Mouse (Mus musculus): Measurements from ENCODE around the gene Pcyt2.

The Pcyt2 gene

GRCm38 (mm10) chr11:120581490-120582267 is 36.1 kb downstream of the Pcyt2 start, which contains the start of gene Arhgdia:
Arhgdia (minus strand) TSS chr11:120581624.
- peak; percentile 92 for DNase-seq (ENCODE audit: low spot score)

GRCm38 (mm10) chr11:120580871-120581331 is 36.8 kb downstream of the Pcyt2 start:
- no peak for DNase-seq (ENCODE audit: low spot score)

DNA sequence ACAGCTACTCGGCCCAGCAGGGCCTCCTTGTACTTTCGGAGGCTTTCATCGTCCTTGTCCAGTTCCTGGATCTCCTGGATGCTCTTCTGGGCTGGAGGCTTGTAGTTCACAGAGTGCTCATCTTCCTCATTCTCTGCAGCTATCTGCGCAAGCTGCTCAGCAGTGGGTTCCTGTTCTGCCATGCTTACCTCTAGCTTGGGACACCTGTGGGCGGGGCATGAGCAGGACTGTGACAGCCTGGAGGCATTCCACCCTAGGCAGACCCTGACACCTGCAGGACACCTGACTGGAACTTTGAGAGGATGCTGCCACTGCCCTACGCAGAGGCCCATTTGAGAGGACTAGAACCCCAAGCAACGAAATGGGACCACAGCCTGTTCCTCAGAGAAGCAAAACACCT is 37.5 kb downstream of the Pcyt2 start:
- DNase-seq (ENCODE audit: low spot score): no peak

GRCm38 (mm10) chr11:120579316-120580107 is 38.2 kb downstream of the Pcyt2 start:
- peak; percentile 76 for DNase-seq (ENCODE audit: low spot score)

DNA sequence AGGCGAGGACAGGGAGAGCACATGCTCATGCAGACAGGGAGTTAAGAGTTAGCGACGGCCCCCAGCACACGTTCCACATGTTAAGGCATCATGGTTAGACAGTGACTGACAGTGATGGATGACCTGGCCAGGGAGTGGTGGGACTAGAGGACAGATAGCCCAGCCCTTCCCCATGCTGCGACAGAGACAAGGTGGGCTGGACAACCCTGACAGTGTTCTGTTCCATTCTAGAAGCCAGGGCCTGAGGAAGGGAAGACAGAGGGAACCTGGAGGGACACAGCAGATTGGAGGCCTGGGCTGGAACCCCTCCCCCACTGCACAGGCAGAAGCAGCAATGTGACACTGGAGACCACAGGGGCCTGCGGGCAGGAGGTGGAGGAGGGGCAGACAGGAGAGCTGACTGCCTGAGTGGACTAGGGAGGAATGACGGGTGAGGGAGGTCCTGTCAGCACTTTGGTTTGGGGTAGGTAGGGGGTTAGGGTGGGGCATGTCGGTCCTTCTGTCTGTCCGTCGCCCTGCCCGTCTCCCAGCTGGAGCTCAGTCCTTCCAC is 39.0 kb downstream of the Pcyt2 start:
- peak; percentile 20 for DNase-seq (ENCODE audit: low spot score)

- no peak for DNase-seq (ENCODE audit: low spot score)
Measured at GRCm38 (mm10) chr11:120578024-120578693, 39.6 kb downstream of the Pcyt2 start.

GRCm38 (mm10) chr11:120577211-120578023 is 40.3 kb downstream of the Pcyt2 start:
- no peak for DNase-seq (ENCODE audit: low spot score)

GRCm38 (mm10) chr11:120576365-120576981 is 41.3 kb downstream of the Pcyt2 start:
- no peak for DNase-seq (ENCODE audit: low spot score)

- no peak for DNase-seq (ENCODE audit: low spot score)
Measured at GRCm38 (mm10) chr11:120575940-120576339, 41.8 kb downstream of the Pcyt2 start.

DNA sequence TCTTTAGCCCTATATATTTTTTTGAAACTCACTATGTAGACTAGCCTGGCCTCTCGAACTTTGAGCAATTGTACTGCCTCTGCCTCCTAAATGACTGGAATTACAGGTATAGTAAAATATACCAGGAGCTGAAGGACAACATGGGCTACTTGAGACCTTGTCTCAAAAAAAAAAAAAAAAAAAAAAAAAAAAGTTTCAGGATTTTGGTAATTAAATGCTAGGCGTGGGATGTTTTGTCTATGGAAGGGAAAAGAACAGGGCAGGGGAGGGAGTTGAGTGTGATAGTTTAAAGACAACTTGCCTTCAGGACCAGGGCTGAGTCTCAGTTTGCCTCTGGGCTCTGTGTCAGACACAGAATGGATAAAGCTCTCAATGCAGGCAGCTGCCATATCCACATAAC is 42.7 kb downstream of the Pcyt2 start:
- DNase-seq (ENCODE audit: low spot score): no peak

- DNase-seq (ENCODE audit: low spot score): no peak
Measured at GRCm38 (mm10) chr11:120574278-120574600, 43.5 kb downstream of the Pcyt2 start.

DNA sequence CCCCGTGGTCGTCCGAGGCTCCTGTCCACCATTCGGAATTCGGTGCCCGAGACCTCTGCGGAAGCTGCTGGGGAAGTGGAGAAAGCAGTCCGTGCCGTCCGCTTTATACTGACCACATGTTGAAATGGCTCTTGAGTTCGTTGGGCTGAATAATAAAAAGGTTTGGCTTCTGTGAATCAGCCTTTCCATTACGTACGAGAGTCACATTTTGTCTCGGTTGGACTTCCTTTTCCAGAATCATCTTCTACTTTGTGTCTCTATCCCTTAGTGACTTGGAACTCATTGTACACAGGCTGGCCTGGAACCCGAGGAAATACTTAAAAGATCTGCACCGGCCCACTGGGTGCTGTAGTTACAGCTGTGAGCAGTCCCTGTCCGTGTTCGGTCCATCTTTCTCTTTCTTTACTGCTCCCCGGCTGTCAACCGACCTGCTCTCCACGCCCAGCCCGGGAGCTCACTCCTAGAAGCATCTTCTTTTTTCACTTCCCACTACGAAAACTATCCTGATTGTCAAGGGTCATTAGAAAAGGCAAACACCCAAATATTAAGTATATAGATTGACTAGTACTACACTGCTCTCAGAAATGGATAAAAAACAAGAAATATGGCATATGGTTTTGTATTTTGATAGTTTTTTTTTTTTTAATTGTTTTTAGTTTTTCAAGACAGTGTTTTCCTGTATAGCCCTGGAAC is 44.0 kb downstream of the Pcyt2 start:
- DNase-seq (ENCODE audit: low spot score): no peak

DNA sequence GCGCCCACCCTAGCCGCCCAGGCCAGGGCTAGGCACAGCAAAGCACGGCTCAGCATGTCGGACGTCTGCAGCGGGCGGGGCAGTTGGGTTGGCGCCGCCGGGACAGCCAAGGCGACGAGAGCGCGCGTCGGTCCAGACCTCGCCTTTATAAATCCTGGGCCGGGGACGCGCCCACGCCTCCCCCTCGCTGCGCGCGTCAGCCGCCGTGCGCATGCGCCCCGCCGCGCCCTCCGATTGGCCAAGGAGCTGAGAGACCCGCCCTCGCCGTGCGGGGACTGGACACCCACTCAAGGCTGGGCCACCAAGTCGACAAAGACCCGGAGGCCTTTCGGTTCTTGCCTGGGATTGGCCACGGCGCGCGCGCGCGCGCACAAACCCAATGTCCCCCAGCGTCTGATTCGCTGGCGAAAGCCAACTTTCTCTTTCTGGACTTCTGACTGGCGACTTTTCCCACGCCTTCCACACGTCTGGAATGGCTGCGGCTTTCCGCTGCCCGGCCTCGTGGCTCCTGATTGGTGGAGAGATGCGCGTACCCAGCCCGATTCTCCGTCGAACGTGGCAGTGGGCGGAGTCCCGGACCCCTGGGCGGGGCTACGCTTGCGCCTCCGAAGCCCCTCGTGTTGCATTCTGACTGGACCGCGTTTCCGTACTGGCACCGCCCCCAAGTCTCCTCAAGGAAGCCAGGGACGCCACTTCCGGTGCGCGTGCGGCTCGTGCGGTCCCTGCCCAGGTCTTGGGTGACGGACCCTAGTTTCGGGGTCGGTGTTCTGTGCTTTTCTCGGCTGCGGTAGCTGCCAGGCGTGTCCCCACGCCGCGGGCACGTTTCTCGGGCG is 44.8 kb downstream of the Pcyt2 start, which contains the start of gene P4hb:
Gene P4hb (minus strand): TSS at position 502 of the 833 bp plus-strand sequence.
- DNase-seq (ENCODE audit: low spot score): peak; percentile 100

DNA sequence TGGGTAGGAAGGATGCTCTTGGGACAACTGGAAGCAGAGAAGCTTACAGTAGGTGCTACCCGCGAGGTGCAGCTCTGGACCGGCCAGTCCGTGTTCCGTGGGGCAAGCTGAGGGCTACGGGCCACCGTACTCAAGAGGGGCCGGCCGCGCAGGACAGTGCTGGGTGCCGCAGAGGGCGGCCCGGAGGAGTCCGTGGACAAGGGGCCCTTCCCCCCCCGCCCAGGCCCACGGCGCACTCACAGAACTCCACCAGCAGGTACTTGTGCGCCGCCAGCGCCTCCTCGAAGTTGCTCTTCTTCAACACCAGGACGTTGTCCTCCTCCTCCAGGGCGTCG is 45.4 kb downstream of the Pcyt2 start:
- no peak for DNase-seq (ENCODE audit: low spot score)

GRCm38 (mm10) chr11:120571754-120572416 is 45.9 kb downstream of the Pcyt2 start:
- no peak for DNase-seq (ENCODE audit: low spot score)

DNA sequence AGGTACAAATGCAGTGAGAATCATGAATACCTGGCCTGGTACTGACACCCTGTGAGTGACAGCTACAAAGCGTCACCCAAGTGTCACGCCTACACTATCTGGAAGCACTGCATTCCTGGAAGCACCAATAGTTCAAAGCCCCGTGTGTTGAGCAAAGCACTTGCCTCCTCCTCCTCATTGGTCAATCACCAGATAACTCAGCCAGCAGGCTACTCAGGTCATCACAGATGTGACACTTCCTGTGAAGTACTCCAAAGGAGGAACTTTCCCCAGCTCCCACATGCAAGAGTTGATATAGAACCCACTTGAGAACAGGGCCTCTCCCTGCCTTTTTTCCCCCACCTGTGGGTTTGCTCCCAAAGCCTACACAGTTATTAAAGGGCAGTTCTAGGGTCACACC is 46.6 kb downstream of the Pcyt2 start:
- no peak for DNase-seq (ENCODE audit: low spot score)

DNA sequence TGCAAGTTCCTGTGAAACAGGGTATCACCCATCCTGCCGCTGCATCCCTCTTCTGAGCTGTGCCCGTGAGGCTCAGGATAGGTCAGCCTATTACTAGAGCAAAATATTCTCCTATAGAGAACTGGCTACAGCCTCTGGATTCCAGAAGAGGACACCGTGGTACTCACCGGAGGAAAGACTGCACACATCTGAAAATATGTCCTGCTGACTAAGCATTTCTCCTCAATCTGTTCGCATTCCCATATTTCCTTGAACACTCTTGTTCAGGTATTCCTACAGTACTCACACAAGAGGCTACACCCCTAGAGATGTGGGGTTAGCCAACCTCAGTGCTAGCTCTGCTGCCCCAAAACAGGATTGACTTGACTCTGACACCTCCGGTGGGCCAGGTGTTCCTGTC is 49.4 kb downstream of the Pcyt2 start:
- no peak for DNase-seq (ENCODE audit: low spot score)

DNA sequence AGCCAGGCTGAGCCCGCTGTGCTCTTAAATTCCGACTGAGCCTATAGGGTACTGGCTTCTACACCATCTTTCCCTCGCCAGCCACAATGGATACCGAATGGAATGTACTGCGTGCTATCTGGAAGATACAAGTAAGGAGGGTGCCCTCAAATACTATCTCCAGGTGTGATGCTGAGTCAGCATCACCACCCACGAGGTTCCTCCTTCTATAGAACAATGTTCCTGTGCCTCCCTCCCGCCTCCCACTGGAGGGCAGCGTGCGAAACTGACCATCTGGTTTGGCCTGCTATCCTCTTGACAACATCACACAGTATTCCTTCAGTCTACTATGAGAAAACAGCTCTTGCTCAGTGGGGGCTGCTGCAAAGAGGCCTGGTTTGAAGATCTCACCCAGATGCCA is 52.6 kb downstream of the Pcyt2 start:
- DNase-seq (ENCODE audit: low spot score): no peak

GRCm38 (mm10) chr11:120562949-120563348 is 54.8 kb downstream of the Pcyt2 start:
- no peak for DNase-seq (ENCODE audit: low spot score)

Data from layer of hippocampus, adult 11-12 months (tissue).